Mouse (Mus musculus) bone marrow, adult 2 months (tissue): Measurements from ENCODE around the gene Tigd4. TPM values are rescaled to one million over a fixed set of nuclear protein-coding genes. Genes with fewer than 3 reads are reported as not detected.

Source experiments
- H3K27ac ChIP-seq: fragments of 200-500 bp; 2 replicates; pipeline ENCODE4 v1.5.1; 2012; ENCODE audit warnings: low read depth, mild to moderate bottlenecking, control low read depth, inconsistent platforms, low read length; ENCODE audit not compliant: control insufficient read depth, poor library complexity, insufficient read depth
- H3K4me1 ChIP-seq: fragments of 200-500 bp; 2 replicates; pipeline ENCODE4 v1.6.1; 2011; ENCODE audit warnings: low read length; ENCODE audit not compliant: control insufficient read depth, insufficient read depth
- H3K4me3 ChIP-seq: fragments of 200-500 bp; replicated peaks from 2 replicates; pipeline ENCODE3; 2011; ENCODE audit warnings: mild to moderate bottlenecking, low read depth, low read length, control low read depth; ENCODE audit not compliant: control insufficient read depth
- CTCF ChIP-seq: fragments of 200-500 bp; IDR thresholded peaks from 2 replicates; pipeline ENCODE4 v1.5.1; 2011; ENCODE audit warnings: low read length, control low read depth; ENCODE audit not compliant: control insufficient read depth, insufficient read depth
- POLR2A ChIP-seq: fragments of 200-500 bp; IDR thresholded peaks from 2 replicates; pipeline ENCODE4 v1.6.1; 2011; ENCODE audit warnings: low read depth, mild to moderate bottlenecking, control low read depth, low read length, borderline replicate concordance; ENCODE audit not compliant: control insufficient read depth
- WGBS: fragments of 180-500 bp; shearing (Covaris S2); methylation state at CpG from one replicate; pipeline ENCODE4 v1.1.7; 2018; 5-methylcytosine and 5-hydroxymethylcytosine counted together
- polyA plus RNA-seq: library from polyadenylated mRNA; stranded (reverse); fragments of >200 nt; gene quantifications from 2 replicates; pipeline ENCODE4 v1.2.4, GENCODE M21; 2011; ENCODE audit warnings: low replicate concordance; ENCODE audit not compliant: missing spikeins, insufficient read depth, insufficient read length

Tigd4 gene
- polyA plus RNA-seq, 1 experiment = not detected

GRCm38 (mm10) chr3:84598756-84599155 lies 5.4 kb downstream of the Tigd4 start:
- no peak overlapping the region for H3K4me3 ChIP-seq
- no peak for TF ChIP-seq POLR2A
- no peak for TF ChIP-seq CTCF
- peaks cover 1% of the 10 kb centered on the region; the same call in 1 of the 2 replicates for H3K4me1 ChIP-seq
- 75% methylated on average over 6 of the region's 6 CpGs for WGBS
- no peak overlapping the region for H3K27ac ChIP-seq

- WGBS = 46% methylated on average over 9 of the region's 9 CpGs
These were observed 8.6 kb downstream of the Tigd4 start for GRCm38 (mm10) chr3:84601870-84602495.

GRCm38 (mm10) chr3:84602759-84603158 lies 9.4 kb downstream of the Tigd4 start:
- 74% methylated on average over 2 of the region's 2 CpGs for WGBS

More at GRCm38 (mm10) chr3:84601870-84602495, 8.6 kb downstream of the Tigd4 start:
- TF ChIP-seq POLR2A (no peak), CTCF (no peak)
- Histone ChIP-seq H3K4me3 (no peak overlapping the region), H3K27ac (no peak overlapping the region), H3K4me1 (peaks cover 1% of the 10 kb centered on the region; the same call in 1 of the 2 replicates)

GRCm38 (mm10) chr3:84603212-84603611 lies 9.8 kb downstream of the Tigd4 start:
- H3K27ac ChIP-seq = no peak overlapping the region
- 49% methylated on average over 9 of the region's 9 CpGs for WGBS
- no peak for TF ChIP-seq CTCF
- TF ChIP-seq POLR2A = no peak
- H3K4me3 ChIP-seq = no peak overlapping the region
- peaks cover 1% of the 10 kb centered on the region; the same call in 1 of the 2 replicates for H3K4me1 ChIP-seq

More at GRCm38 (mm10) chr3:84602759-84603158, 9.4 kb downstream of the Tigd4 start:
- TF ChIP-seq POLR2A (no peak), CTCF (no peak)
- peaks cover 1% of the 10 kb centered on the region; the same call in 1 of the 2 replicates for H3K4me1 ChIP-seq
- no peak overlapping the region for H3K27ac ChIP-seq
- H3K4me3 ChIP-seq = no peak overlapping the region

GRCm38 (mm10) chr3:84610183-84610710 lies 16.9 kb downstream of the Tigd4 start:
- Histone ChIP-seq H3K4me3 (no peak overlapping the region), H3K4me1 (peaks cover 1% of the 10 kb centered on the region; the same call in 1 of the 2 replicates), H3K27ac (no peak overlapping the region)
- TF ChIP-seq CTCF (no peak), POLR2A (no peak)
- 84% methylated on average over 9 of the region's 9 CpGs for WGBS

DNA sequence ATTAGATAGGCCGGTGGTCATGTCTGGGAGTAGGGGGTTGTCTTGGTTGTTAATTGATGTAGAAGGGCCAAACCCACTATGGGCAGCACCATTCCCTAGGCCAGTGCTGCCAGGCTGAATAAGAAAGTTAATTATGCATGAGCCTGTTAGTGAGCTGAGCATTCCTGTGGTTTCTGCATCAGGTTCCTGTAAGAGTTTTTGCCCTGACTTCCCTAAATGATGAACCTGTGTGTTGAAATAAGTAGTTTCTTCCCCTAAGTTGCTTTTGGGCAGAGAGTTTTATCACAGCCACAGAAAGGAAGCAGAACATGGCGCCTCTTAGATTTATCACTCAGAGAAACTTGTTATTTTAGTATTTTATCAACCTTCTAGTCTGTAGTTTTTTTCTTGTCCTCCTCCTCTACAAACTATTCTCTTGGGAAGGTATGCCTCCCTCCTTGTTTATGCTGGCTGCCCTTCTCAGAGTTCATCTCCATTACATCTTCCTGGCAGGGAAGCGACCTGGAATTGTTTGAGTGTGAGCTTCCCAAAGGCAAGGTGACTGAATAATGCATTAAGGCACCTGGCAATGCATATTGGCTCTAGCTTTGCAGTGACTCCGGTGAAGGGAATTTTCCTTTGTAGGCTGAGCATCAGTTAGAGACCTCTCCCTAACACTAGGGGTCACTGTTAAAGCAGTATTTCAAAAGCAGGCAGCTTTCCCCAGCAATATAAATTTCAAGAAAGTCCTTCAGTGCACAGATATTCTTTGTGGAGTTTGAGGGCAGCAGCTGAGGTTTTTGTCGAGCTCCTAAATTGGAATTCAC lies 21.9 kb downstream of the Tigd4 start:
- no peak overlapping the region for H3K4me3 ChIP-seq
- peak overlapping the region; percentile 44; the same call in 1 of the 2 replicates for H3K27ac ChIP-seq
- TF ChIP-seq POLR2A (no peak), CTCF (0 out of 2 replicates have a peak, but pooled peaks have one; percentile 19)
- WGBS = 21% methylated on average over 5 of the region's 5 CpGs
- no peaks in the 10 kb centered on the region; the same call in 1 of the 2 replicates for H3K4me1 ChIP-seq

DNA sequence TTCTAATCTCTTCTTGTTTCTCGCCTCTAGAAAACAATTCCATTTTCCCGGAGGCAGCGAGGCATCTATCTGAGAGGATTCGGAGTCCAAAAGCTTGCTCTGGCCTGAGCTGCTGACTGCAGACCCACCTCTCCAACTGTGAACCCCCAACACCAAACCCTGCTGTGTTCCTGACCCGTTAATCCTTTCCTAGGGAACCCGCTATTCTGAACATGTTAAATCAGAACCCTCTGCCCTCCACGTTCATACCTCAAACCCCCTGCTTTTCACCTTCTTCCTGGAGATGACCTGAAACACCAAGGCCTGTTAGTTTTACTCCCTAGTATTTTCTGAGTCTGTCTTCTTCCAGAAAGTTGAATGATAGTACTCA lies 22.5 kb downstream of the Tigd4 start:
- WGBS = 61% methylated on average over 7 of the region's 7 CpGs
- H3K4me1 ChIP-seq = no peaks in the 10 kb centered on the region; the same call in 1 of the 2 replicates

DNA sequence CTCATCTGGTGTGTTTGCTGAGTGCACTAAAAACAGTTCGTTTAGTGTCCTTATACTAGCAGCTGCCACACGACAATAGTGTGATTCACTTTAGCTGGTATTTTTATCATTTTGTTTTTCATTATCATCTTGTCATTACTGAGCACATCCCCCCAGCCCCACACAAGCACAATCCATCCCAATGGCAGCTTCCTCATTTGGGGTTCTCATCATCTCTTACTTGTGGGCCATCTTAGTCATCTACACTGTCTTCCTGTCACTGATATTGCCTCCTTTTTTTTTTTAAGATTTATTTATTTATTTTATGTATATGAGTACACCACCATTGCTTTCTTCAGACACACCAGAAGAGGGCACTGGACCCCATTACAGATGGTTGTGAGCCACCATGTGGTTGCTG lies 25.3 kb downstream of the Tigd4 start:
- Histone ChIP-seq H3K4me1 (no peaks in the 10 kb centered on the region; the same call in 1 of the 2 replicates), H3K27ac (no peak overlapping the region), H3K4me3 (no peak overlapping the region)
- WGBS = 82% methylated on average over 2 of the region's 2 CpGs
- TF ChIP-seq POLR2A (no peak), CTCF (no peak)

More for the DNA sequence above, 22.5 kb downstream of the Tigd4 start:
- H3K27ac ChIP-seq = no peak overlapping the region
- TF ChIP-seq CTCF = no peak
- TF ChIP-seq POLR2A = no peak
- no peak overlapping the region for H3K4me3 ChIP-seq
